Mouse (Mus musculus) lung, embryonic 14.5 days (tissue): ENCODE results near the gene Tomm40l. TPM values are rescaled to one million over a fixed set of nuclear protein-coding genes. Genes with fewer than 3 reads are reported as not detected.

Experiments used
- ATAC-seq: fragments of 200-750 bp; cut with Nextera tagmentation; 2 replicates; pipeline ENCODE4 v1.8.0; 2017; ENCODE audit warnings: mild to moderate bottlenecking, moderate TSS enrichment, moderate library complexity; ENCODE audit not compliant: insufficient read depth
- DNase-seq: peaks from one replicate; pipeline ENCODE4 v3.0.0-alpha.2; 2015
- H3K27ac ChIP-seq: fragments of 300-500 bp; sonication (generic); 2 replicates; pipeline ENCODE4 v1.5.1; 2014; ENCODE audit warnings: low read depth, mild to moderate bottlenecking, moderate library complexity
- H3K27me3 ChIP-seq: fragments of 300-500 bp; sonication (generic); 2 replicates; pipeline ENCODE4 v1.6.1; 2014; ENCODE audit warnings: low read length, control low read depth; ENCODE audit not compliant: insufficient read depth
- H3K36me3 ChIP-seq: fragments of 300-500 bp; sonication (generic); 2 replicates; pipeline ENCODE4 v1.6.1; 2014; ENCODE audit warnings: control low read depth; ENCODE audit not compliant: insufficient read depth
- H3K4me1 ChIP-seq: fragments of 300-500 bp; sonication (generic); 2 replicates; pipeline ENCODE4 v1.6.1; 2014; ENCODE audit warnings: antibody characterized with exemption, control low read depth; ENCODE audit not compliant: insufficient read depth
- H3K4me2 ChIP-seq: fragments of 300-500 bp; sonication (generic); 2 replicates; pipeline ENCODE4 v1.6.1; 2014; ENCODE audit warnings: mild to moderate bottlenecking
- H3K4me3 ChIP-seq: fragments of 300-500 bp; sonication (generic); 2 replicates; pipeline ENCODE4 v1.5.1; 2014; ENCODE audit warnings: low read depth, low read length
- H3K9ac ChIP-seq: fragments of 300-500 bp; sonication (generic); 2 replicates; pipeline ENCODE4 v1.6.1; 2014
- H3K9me3 ChIP-seq: fragments of 300-500 bp; sonication (generic); 2 replicates; pipeline ENCODE4 v1.6.1; 2016; ENCODE audit warnings: low read depth, low read length, control low read depth
- CTCF ChIP-seq: IDR thresholded peaks from 2 replicates; pipeline ENCODE4 v1.5.1; 2016; ENCODE audit warnings: antibody characterized with exemption, low read depth
- WGBS: fragments of 180-500 bp; shearing (Covaris S2); extraction: QIAGEN DNeasy Blood & Tissue Kit; methylation state at CpG from one replicate; pipeline ENCODE4 v1.1.7; 2014; 5-methylcytosine and 5-hydroxymethylcytosine counted together
- polyA plus RNA-seq: library from polyadenylated mRNA; unstranded; fragments of >200 nt; fragmentation: Nextera tagmentation; extraction: Ambion mirVana; gene quantifications from 2 replicates; pipeline ENCODE4 v1.2.1, GENCODE M21; 2014

Tomm40l gene
- polyA plus RNA-seq, 1 experiment from 2014 or later: 37.9 TPM

GRCm38 (mm10) chr1:171203471-171204248, 18.7 kb downstream of the Tomm40l start:
- no peak for DNase-seq
- Histone ChIP-seq H3K9ac (no peak overlapping the region), H3K4me3 (no peak overlapping the region), H3K4me1 (no peaks in the 10 kb centered on the region), H3K9me3 (no peaks in the 10 kb centered on the region), H3K27ac (no peak overlapping the region), H3K4me2 (no peak overlapping the region), H3K36me3 (no peaks in the 10 kb centered on the region), H3K27me3 (no peaks in the 10 kb centered on the region)
- 48% methylated on average over 11 of the region's 11 CpGs for WGBS
- no peak for ATAC-seq
- TF ChIP-seq CTCF: no peak

GRCm38 (mm10) chr1:171200769-171201168, 21.5 kb downstream of the Tomm40l start:
- H3K9me3 ChIP-seq: no peaks in the 10 kb centered on the region
- H3K4me2 ChIP-seq: no peak overlapping the region
- H3K36me3 ChIP-seq: no peaks in the 10 kb centered on the region
- WGBS: 96% methylated on average over 1 of the region's 1 CpGs
- ATAC-seq (no peak), DNase-seq (no peak)
- no peak overlapping the region for H3K27ac ChIP-seq
- H3K4me1 ChIP-seq: no peaks in the 10 kb centered on the region; the same call in 1 of the 2 replicates
- H3K27me3 ChIP-seq: peaks cover 15% of the 10 kb centered on the region
- H3K4me3 ChIP-seq: no peak overlapping the region
- no peak overlapping the region for H3K9ac ChIP-seq
- no peak for TF ChIP-seq CTCF

DNA sequence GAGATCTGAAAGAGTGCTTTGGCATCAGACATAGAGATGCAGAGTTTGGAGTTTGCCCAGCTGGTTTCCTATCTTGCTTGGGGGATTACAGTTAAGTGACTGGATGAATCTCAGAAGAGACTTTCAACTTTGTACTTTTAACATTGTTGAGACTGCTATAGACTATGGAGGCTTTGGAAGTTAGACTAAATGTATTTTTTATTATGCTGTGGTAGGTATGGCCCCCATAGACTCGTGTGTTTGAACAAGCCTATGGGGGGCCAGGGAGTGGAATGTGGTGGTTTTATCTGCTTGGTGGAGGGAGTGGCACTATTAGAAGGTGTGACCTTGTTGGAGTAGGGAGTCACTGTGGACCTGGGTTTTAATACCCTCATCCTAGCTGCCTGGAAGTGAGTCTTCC, 22.8 kb downstream of the Tomm40l start:
- H3K4me3 ChIP-seq: no peak overlapping the region
- ATAC-seq (no peak), DNase-seq (no peak)
- no peaks in the 10 kb centered on the region; the same call in 1 of the 2 replicates for H3K4me1 ChIP-seq
- no peak overlapping the region for H3K27ac ChIP-seq
- 29% methylated on average over 1 of the region's 1 CpGs for WGBS
- H3K36me3 ChIP-seq: no peaks in the 10 kb centered on the region
- no peak overlapping the region for H3K4me2 ChIP-seq
- TF ChIP-seq CTCF: no peak
- no peaks in the 10 kb centered on the region for H3K9me3 ChIP-seq
- peaks cover 28% of the 10 kb centered on the region for H3K27me3 ChIP-seq
- no peak overlapping the region for H3K9ac ChIP-seq

GRCm38 (mm10) chr1:171195887-171196397, 26.4 kb downstream of the Tomm40l start, which contains the start of gene Pcp4l1:
TSS of gene Pcp4l1 (minus strand) at chr1:171196268.
- Histone ChIP-seq H3K9me3 (no peaks in the 10 kb centered on the region), H3K27me3 (peaks cover 51% of the 10 kb centered on the region), H3K27ac (no peak within 1 kb of the TSS), H3K4me3 (peak within 1 kb of the TSS; percentile 51), H3K9ac (peak within 1 kb of the TSS; percentile 46), H3K36me3 (no peaks in the 10 kb centered on the region), H3K4me1 (no peaks in the 10 kb centered on the region; the same call in 1 of the 2 replicates), H3K4me2 (peak within 1 kb of the TSS; percentile 88)
- WGBS: under 1% methylated on average over 33 of the region's 33 CpGs
- no peak for TF ChIP-seq CTCF
- ATAC-seq (peak; percentile 86), DNase-seq (peak; percentile 68)

GRCm38 (mm10) chr1:171195046-171195822, 27.1 kb downstream of the Tomm40l start:
- no peaks in the 10 kb centered on the region for H3K9me3 ChIP-seq
- H3K9ac ChIP-seq: peak overlapping the region; percentile 46; the same call in 1 of the 2 replicates
- WGBS: 8% methylated on average over 20 of the region's 20 CpGs
- 0 out of 2 replicates have a peak, but pooled peaks have one; percentile 12 for ATAC-seq
- peak overlapping the region; percentile 88 for H3K4me2 ChIP-seq
- no peaks in the 10 kb centered on the region; the same call in 1 of the 2 replicates for H3K4me1 ChIP-seq
- H3K4me3 ChIP-seq: peak overlapping the region; percentile 51
- no peak overlapping the region for H3K27ac ChIP-seq
- peaks cover 51% of the 10 kb centered on the region for H3K27me3 ChIP-seq
- no peak for TF ChIP-seq CTCF
- peak; percentile 17 for DNase-seq
- no peaks in the 10 kb centered on the region for H3K36me3 ChIP-seq

DNA sequence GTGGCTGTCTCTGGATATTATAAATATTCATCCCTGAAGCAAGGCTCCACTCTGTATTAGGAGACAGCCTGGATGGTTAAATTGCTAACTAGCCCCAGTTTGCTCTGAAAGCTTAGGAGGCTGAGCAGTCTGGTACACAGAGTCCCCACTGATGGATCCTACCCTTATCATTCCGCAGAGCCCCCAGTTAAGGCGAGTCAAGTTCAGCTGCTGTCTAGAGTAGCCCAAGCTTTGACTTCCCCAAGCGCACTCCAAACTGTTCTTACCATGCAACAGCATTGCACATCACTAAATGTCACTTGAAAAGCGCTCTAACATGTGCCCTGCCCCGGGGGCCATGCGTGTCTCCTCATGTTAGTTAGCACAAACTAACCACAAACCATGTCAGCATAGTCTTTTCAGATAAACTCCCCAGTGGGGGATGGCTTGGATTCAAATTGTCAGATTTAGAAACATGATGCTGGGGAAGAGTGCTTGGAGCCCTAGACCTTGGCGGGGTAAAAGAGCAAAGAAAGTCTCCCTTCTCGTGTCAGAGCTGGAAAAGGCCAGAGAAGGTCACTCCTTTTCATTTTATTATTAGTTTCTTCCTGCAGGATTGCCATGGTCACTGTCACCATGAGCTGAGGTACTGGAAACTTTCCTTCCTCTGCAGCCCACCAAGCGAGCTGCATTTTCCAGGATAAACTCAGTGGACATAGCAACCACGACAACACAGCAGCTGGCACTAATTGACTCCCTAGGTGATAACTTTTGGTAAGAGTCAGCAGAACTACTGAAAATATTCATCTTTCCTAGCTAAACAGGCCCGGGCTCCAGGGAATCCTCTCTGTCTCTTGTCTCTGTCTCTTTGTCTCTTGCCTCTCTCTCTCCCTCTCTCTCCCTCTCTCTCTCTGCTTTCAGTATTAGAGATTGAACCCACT, 28.1 kb downstream of the Tomm40l start:
- peaks cover 51% of the 10 kb centered on the region for H3K27me3 ChIP-seq
- H3K9me3 ChIP-seq: no peaks in the 10 kb centered on the region
- WGBS: 31% methylated on average over 11 of the region's 11 CpGs
- no peak for ATAC-seq
- H3K4me3 ChIP-seq: no peak overlapping the region
- TF ChIP-seq CTCF: no peak
- no peak overlapping the region; the same call in 1 of the 2 replicates for H3K4me2 ChIP-seq
- H3K36me3 ChIP-seq: no peaks in the 10 kb centered on the region
- no peak overlapping the region for H3K27ac ChIP-seq
- H3K9ac ChIP-seq: no peak overlapping the region
- peaks cover 6% of the 10 kb centered on the region for H3K4me1 ChIP-seq
- no peak for DNase-seq
